Mouse (Mus musculus) activated CD4-positive, CD25-positive, alpha-beta regulatory T cell, adult 9 weeks (primary cell): Measurements from ENCODE around the gene Vkorc1l1. TPM values are rescaled to one million over a fixed set of nuclear protein-coding genes. Genes with fewer than 3 reads are reported as not detected.

ENCODE experiments used
- polyA plus RNA-seq: library from polyadenylated mRNA; unstranded; fragments of 100-300 nt; shearing (Covaris generic); gene quantifications from one replicate; pipeline ENCODE4 v1.2.1, GENCODE M21; 2017

Vkorc1l1 gene
- polyA plus RNA-seq: 7.3 TPM

DNA sequence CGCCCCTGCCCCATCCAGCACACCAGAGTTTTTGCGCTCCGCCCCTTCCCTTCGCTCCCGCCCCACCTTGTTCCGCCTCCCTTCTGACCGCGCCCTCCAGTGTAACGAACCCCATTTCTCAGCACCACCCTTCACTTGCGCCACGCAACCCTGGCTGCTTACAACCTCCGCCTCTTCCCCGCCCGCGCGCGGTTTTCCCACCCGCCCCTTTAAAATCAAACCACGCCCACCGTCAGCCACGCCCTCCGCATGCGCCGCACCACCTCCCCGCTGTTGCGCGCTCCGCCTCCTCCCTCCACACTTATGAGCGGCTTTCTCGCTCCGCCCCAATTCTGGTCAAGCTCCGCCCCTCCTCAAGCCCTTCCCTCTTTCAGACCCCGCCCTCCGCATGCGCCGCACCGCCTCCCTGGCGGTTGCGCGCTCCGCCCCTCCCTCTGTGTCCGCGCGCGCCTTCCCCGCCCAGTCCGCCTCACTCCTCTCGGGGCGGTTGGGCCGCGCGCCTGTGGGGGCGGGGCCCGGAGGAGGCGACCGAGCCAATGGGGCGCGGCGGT, at the start of gene Vkorc1l1:
Gene Vkorc1l1, plus strand, starts transcription at position 476 of the 551 bp plus-strand sequence.

DNA sequence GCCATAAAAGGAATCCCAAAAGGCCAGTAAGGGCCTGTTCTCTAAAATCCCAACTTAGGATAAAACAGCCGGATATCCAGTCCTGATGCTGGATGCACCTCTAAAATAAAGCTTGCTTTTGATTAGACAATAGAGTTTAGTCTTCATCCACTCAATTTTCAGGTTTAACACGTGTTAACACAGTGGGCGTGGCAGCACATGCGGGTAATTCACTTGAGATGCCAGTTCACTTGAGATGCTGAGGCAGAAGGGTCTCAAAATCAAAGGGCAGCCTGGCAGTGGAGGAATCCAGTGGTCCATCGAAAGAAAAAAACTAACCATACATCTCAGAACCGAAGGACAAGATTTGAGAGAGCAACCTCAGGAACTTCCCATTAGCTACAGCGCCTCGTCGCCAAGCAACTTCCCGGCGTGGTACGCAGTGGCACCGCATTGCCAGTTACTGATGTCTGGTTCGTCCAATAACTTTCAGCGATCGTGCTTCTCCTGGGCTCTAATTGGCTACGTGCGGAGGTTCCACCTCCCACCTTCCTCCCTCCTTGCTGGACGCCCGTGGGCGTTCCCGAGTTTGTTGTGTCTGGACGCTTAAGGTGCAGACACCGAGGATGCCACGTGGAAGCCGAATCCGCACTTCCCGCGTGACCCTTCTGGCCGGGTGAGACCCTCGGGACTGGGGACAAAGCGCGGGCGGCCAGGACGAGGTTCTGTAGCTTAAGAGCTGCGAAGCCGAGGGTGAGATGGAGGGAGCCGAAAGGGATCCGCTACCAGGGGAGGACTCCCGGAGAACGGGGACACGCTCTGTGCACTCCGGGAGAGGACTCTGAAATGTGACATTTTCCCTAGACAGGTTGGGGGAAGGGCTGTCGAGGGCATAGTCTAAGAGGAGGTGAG, 46.3 kb upstream of the Vkorc1l1 start, which contains the start of gene Zbed5:
Gene Zbed5, plus strand, starts transcription at position 526 of the 891 bp plus-strand sequence.

DNA sequence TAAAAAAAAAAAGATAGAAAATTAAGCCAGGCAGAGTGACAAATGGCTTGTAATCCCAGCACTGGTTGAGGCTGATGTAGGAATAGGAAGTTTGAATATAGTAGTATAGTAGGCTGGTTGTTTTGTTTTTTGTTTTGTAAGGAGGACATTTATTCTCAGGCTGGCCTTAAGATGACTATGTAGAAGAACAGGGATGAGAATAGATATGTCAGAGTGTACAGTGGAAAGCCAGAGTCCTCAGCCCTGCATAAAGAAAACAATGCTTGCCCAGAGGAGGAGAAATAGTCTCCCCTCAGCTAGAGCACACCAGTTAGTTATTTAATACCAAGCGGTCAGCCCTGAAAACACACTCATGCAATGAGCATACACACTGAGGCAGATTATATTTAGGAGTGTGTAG, 43.3 kb upstream of the Vkorc1l1 start, which contains the start of gene Phkg1:
Gene Phkg1, minus strand, starts transcription at position 101 of the 400 bp plus-strand sequence.

DNA sequence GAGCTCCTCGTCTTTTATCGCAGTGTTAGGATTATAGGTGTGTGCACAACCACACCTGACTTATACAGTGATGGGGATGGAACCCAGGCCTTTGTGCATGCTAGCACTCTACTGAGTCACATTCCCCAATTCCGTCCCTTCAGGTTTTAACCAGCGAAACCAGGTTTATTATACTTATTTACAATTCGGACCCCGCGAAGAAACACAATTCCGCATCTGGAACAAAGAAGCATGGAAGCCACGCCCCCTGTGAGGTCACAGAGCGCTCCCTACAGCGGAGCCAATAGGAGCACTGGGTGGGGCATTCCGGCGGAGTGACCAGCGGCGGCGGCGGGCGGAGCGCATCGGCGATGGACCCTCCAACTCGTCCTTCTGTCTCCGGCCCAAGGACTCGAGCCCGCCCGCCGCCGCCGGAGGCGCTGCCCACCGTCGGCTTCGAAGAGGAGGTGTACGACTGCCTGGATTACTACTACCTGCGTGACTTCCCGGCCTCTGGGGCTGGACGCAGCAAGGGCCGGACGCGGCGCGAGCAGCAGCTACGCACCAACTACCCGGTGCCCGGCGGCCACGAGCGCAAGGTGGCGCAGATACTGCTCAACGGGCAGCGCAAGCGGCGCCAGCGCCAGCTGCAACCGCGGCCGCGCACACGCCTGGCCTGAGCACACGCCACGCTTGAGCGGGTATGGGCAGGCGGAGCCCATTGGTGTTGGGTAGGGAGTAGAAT, 33.4 kb upstream of the Vkorc1l1 start, which contains the start of gene Nupr1l:
Gene Nupr1l, plus strand, starts transcription at position 299 of the 724 bp plus-strand sequence.

DNA sequence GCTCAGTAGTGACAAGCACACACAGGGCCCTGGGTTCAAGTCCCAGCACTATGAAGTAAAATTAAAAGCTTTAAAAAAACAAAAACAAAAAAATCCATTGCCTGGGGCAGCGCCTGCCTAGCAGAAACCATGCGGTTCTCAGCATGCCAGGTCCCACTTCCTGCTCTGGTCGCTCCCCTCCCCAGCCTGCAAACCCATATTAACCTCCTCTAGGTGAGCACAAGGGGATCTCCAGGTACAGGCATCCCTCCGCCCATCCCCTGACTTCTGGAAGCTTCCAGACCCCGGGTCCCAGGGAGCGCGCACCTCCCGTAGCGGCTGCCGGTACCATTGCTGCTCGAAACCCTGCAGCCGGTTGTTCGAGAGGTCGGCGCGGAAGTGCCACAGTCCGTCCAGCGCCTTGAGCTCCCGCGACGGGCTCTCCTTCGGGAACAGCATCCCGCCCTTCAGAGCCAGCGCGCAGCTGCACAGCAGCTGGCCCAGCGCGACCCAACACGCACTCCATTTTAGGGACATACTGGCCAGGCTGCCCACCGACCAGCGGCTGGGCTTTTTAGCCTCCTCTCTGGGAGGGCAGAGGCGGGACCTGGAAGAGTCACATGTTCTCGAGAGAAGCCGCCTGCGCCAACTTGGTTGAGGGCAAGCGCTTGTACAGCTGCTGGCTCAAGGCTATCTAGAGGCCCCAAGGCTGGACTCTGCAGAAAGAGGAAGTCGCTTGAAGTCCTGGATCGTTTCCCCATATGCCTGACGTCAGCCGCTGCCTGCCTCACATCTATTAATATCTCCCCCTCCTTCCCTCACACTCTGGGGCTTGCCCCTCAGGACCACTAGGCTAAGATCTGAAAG, 60.8 kb downstream of the Vkorc1l1 start, which contains the start of gene Gusb:
Gene Gusb, minus strand, starts transcription at position 749 of the 846 bp plus-strand sequence.

DNA sequence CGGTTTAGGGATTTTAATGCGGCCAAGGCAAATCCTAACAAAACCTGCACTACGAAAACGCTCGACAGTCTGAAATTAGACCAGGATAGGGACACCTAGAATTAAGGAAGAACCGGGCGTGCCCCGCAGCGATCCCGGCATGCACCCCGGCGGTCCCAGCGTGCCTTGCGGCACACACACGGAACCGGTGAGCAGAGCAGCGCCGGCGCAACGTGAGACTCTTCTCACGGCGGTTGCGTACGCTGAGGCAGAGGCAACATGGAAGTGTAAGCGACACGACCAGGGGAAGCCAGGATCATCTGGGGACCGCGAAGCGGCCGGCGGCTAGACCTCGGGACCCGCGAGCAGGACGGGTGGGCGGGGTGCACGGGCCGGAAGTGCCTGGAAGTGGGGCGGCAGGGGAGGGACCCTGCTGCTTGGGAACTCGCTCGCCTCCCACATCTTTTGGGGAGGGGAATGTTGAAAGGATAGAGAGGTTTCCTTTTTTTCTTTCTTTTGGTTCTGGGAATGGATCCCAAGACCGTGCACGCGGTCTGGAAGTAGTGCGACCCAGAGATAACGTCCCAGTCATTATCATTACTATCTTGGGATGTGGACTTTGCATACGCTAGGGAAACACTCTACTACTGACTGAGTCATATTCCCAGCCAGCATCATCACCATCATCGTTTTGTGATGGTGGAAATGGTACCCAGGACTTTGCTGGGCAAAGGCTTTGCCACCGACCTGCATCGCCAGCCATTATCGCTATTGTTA, 87.5 kb downstream of the Vkorc1l1 start, which contains the start of the genes Asl and Crcp:
Gene Asl, minus strand, starts transcription at position 106 of the 756 bp plus-strand sequence.
Gene Crcp, plus strand, starts transcription at position 149 of the 756 bp plus-strand sequence.

Other genes starting within 250 kb of the Vkorc1l1 start
- not detected for gene Sept14, start 233.5 kb upstream of the Vkorc1l1 start, polyA plus RNA-seq
- 117 TPM for gene Mrps17, start 226.5 kb upstream of the Vkorc1l1 start, polyA plus RNA-seq
- gene Nipsnap2, start 216.9 kb upstream of the Vkorc1l1 start, polyA plus RNA-seq: 25.4 TPM
- 72.7 TPM for gene Psph, start 154.5 kb upstream of the Vkorc1l1 start, polyA plus RNA-seq
- gene Sumf2, start 95.0 kb upstream of the Vkorc1l1 start, polyA plus RNA-seq: 23.5 TPM
- gene Chchd2, start 54.5 kb upstream of the Vkorc1l1 start, polyA plus RNA-seq: 519 TPM
- 2.2 TPM for gene Zbed5, start 46.2 kb upstream of the Vkorc1l1 start, polyA plus RNA-seq
- 0.17 TPM for gene Phkg1, start 43.4 kb upstream of the Vkorc1l1 start, polyA plus RNA-seq
- gene Nupr1l, start 33.4 kb upstream of the Vkorc1l1 start, polyA plus RNA-seq: 0.66 TPM
- 57.5 TPM for gene Gusb, start 61.1 kb downstream of the Vkorc1l1 start, polyA plus RNA-seq
- 79.8 TPM for gene Asl, start 87.3 kb downstream of the Vkorc1l1 start, polyA plus RNA-seq
- 52.4 TPM for gene Crcp, start 87.3 kb downstream of the Vkorc1l1 start, polyA plus RNA-seq
- 1.4 TPM for gene Tpst1, start 131.4 kb downstream of the Vkorc1l1 start, polyA plus RNA-seq
- 5.8 TPM for gene Kctd7, start 202.9 kb downstream of the Vkorc1l1 start, polyA plus RNA-seq
- 46.2 TPM for gene Rabgef1, start 229.8 kb downstream of the Vkorc1l1 start, polyA plus RNA-seq